ENCODE assay signal across 9 mouse cellular contexts in the genomic region with DNA sequence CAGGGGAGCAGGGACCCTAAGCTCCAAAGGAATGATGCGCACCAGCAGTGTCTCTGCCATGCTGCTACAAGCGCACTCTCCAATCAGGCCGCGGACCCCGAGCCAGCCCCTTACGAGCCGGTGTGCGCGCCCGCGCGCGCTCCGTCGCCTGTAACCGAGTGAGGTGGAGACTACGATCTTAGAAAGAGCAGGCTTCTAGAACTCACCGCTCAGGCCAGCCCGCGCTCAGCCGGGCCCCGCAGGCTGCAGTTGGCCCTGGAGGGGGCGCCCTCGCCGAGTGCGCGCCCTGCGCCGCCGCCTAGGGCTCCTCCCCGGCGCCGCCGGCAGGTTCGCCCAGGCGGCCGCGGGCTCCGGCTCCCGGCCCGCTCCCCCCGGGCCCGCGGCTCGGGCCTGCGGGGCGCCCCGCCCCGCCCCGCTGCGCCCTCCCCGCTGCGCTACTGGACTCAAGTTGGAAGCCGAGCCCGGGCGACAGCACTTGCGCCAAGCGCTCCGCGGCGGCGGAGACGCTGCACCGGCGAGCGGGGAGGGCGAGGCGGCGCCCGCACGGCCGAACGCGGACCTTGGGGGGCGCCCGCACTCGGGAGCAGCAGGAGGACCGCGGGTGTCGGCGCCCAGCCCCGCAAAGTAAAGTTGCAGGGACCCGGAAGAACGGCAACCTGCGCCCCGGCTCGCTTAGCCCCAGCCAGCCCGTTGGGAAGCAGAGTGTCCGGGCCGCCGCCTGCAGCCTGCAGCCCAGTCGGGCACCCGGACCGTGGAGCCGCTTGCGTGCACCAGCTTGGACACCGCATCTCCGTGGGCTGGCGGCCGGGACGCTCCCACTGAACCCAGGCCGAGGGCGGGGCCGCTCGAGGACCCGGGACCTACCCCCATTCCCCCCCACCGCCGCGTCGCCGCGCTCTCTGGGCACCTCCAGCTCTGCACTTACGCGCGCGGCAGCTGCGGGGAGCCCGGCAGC. TPM values are rescaled to one million over a fixed set of nuclear protein-coding genes. Genes with fewer than 3 reads are reported as not detected.
DNase-seq lines count a peak whose midpoint lies in the region; ATAC-seq lines count a peak whose summit lies in the region.
"Had no signal": no experiment of that assay in that cellular context is flagged by ENCODE, and none has a peak within 500 bp of the region (broad histone marks: within the 10 kb centered on the region; RNA-seq: fewer than 3 reads in every experiment).

No protein-coding gene starts in this region.

- no peaks in the 10 kb centered on the region for H3K9me3 ChIP-seq in lung, embryonic 16.5 days (ENCODE audit: control insufficient read depth, low read length)
- H3K9me3 ChIP-seq in heart, embryonic 14.5 days (ENCODE audit: control insufficient read depth, low read length) = no peaks in the 10 kb centered on the region
- H3K9me3 ChIP-seq in liver, embryonic 12.5 days (replicated peaks) = no peaks in the 10 kb centered on the region

- under 1% methylated on average over 75 of the region's 118 CpGs for WGBS in lung, embryonic 16.5 days
- WGBS in heart, embryonic 14.5 days = under 1% methylated on average over 106 of the region's 118 CpGs
- WGBS in liver, embryonic 12.5 days (ENCODE audit: insufficient replicate concordance) = under 1% methylated on average over 110 of the region's 118 CpGs

- peaks cover 11% of the 10 kb centered on the region for H3K4me1 ChIP-seq in lung, embryonic 16.5 days (replicated peaks; ENCODE audit: control insufficient read depth, insufficient read depth, low read length)
- peaks cover 0 to 5% of the 10 kb centered on the region in 2 experiments; a peak in 1 of 4 replicates for H3K4me1 ChIP-seq in heart, embryonic 14.5 days (ENCODE audit: control insufficient read depth in 2 of 2, insufficient read depth in 2 of 2, low read length in 2 of 2)
- H3K4me1 ChIP-seq in liver, embryonic 12.5 days = 0 out of 2 replicates have a peak, but pooled peaks cover 8% of the 10 kb centered on the region

- DNase-seq in lung, postnatal 10 days = no peak
- peak; percentile 39 to 69 for DNase-seq in cerebellum, postnatal 4 days (ENCODE audit: low spot score in 2 of 2)
- DNase-seq in kidney, postnatal 10 days = peak; percentile 51
- DNase-seq in right cerebral cortex, adult 18-20 months = peak; percentile 71

- peak overlapping the region; percentile 32; the same call in 1 of the 2 replicates for H3K9ac ChIP-seq in lung, embryonic 16.5 days (ENCODE audit: low read length)
- peak overlapping the region; percentile 25; the same call in 1 of the 2 replicates for H3K9ac ChIP-seq in heart, embryonic 14.5 days (ENCODE audit: low read length)
- no peak overlapping the region for H3K9ac ChIP-seq in liver, embryonic 12.5 days

- no peaks in the 10 kb centered on the region for H3K36me3 ChIP-seq in lung, embryonic 16.5 days (ENCODE audit: control insufficient read depth, insufficient read depth, low read length)
- no peaks in the 10 kb centered on the region for H3K36me3 ChIP-seq in heart, embryonic 14.5 days (ENCODE audit: control insufficient read depth, insufficient read depth, low read length)
- no peaks in the 10 kb centered on the region for H3K36me3 ChIP-seq in liver, embryonic 12.5 days
- H3K36me3 ChIP-seq: G1E had no signal

- ATAC-seq in lung, embryonic 16.5 days (ENCODE audit: low read depth) = peak; percentile 21; the same call in 1 of the 2 replicates
- no peak; the same call in 1 of the 2 replicates for ATAC-seq in heart, embryonic 14.5 days (ENCODE audit: insufficient number of reproducible peaks, insufficient read depth, low FRiP score, low read depth)
- ATAC-seq in liver, embryonic 12.5 days = no peak
- ATAC-seq in granulocyte monocyte progenitor cell, adult 5-6 weeks (replicated peaks; ENCODE audit: poor library complexity, severe bottlenecking) = no peak

- H3K27ac ChIP-seq in lung, embryonic 16.5 days (ENCODE audit: low read length) = no peak overlapping the region
- no peak overlapping the region for H3K27ac ChIP-seq in heart, embryonic 14.5 days (replicated peaks in 1 of 2; ENCODE audit: control insufficient read depth in 1 of 2, insufficient read depth in 1 of 2, low read depth in 2 of 2, low read length in 2 of 2)
- no peak overlapping the region for H3K27ac ChIP-seq in liver, embryonic 12.5 days

- peaks cover 73% of the 10 kb centered on the region for H3K27me3 ChIP-seq in lung, embryonic 16.5 days (ENCODE audit: control insufficient read depth, insufficient read depth, low read depth, low read length)
- H3K27me3 ChIP-seq in heart, embryonic 14.5 days (ENCODE audit: control insufficient read depth, insufficient read depth, low read length) = peaks cover 99% of the 10 kb centered on the region
- H3K27me3 ChIP-seq in liver, embryonic 12.5 days (replicated peaks) = peaks cover 98% of the 10 kb centered on the region

- H3K4me3 ChIP-seq in lung, embryonic 16.5 days (ENCODE audit: low read length) = peak overlapping the region; percentile 52
- H3K4me3 ChIP-seq in heart, embryonic 14.5 days (ENCODE audit: control insufficient read depth in 1 of 2, insufficient read depth in 1 of 2, low read depth in 1 of 2, low read length in 2 of 2) = peak overlapping the region; percentile 47 to 50
- H3K4me3 ChIP-seq in liver, embryonic 12.5 days = peak overlapping the region; percentile 44

- H3K4me2 ChIP-seq in lung, embryonic 16.5 days (ENCODE audit: low read depth, low read length) = peak overlapping the region; percentile 91
- peak overlapping the region; percentile 92 for H3K4me2 ChIP-seq in heart, embryonic 14.5 days (ENCODE audit: low read length)
- H3K4me2 ChIP-seq in liver, embryonic 12.5 days = peak overlapping the region; percentile 66

RNA-seq across cellular contexts. Expression of a gene that starts 0.9 kb away (rescaled TPM):
- not detected in 2 replicates for polyA plus RNA-seq in lung, embryonic 16.5 days (2015; fragmentation: Nextera tagmentation; extraction: Ambion mirVana)
- 0.05 and 0.09 TPM in 2 replicates for polyA plus RNA-seq in heart, embryonic 14.5 days (2014; fragmentation: Nextera tagmentation; extraction: Ambion mirVana)
- 0.06 TPM in 1 of 2 replicates, not detected in the other for polyA plus RNA-seq in liver, embryonic 12.5 days (2016; fragmentation: Nextera tagmentation; extraction: Ambion mirVana)
- total RNA-seq in granulocyte monocyte progenitor cell, adult 5-6 weeks (2014; fragmentation: Nextera tagmentation) = not detected in 2 replicates
- total RNA-seq in granulocyte monocyte progenitor cell, adult 5-6 weeks (2017) = not detected in 2 replicates
- polyA plus RNA-seq: G1E had no signal
